Mouse (Mus musculus): ENCODE data around the gene Tmco1. TPM values are rescaled to one million over a fixed set of nuclear protein-coding genes. Genes with fewer than 3 reads are reported as not detected.
A peak's percentile ranks its signal among the peaks of the same experiment; 100 is the strongest.
"Not testable (repeated sequence)": the region's sequence is repeated elsewhere in the genome, so short reads cannot be mapped to it uniquely, and the experiment has no call there.

The Tmco1 gene
- total RNA-seq, 2 experiments from 2014 or later: 102 to 104 TPM

GRCm38 (mm10) chr1:167331106-167331505 lies 22.9 kb downstream of the Tmco1 start:
- no peak for DNase-seq (ENCODE audit: low spot score in 2 of 2)

- no peak for DNase-seq (ENCODE audit: low spot score in 2 of 2)
Observed at GRCm38 (mm10) chr1:167336398-167336797, 28.2 kb downstream of the Tmco1 start.

GRCm38 (mm10) chr1:167337463-167338095 lies 29.4 kb downstream of the Tmco1 start:
- peak; percentile 64 to 71 for DNase-seq (ENCODE audit: low spot score in 2 of 2)

GRCm38 (mm10) chr1:167339177-167339781 lies 31.1 kb downstream of the Tmco1 start:
- no peak for DNase-seq (ENCODE audit: low spot score in 2 of 2)

GRCm38 (mm10) chr1:167340111-167340787 lies 32.1 kb downstream of the Tmco1 start:
- no peak for DNase-seq (ENCODE audit: low spot score in 2 of 2)

- DNase-seq (ENCODE audit: low spot score in 2 of 2): no peak
Observed at GRCm38 (mm10) chr1:167340910-167341528, 32.8 kb downstream of the Tmco1 start.

- no peak for DNase-seq (ENCODE audit: low spot score in 2 of 2)
Observed at GRCm38 (mm10) chr1:167342831-167343230, 34.7 kb downstream of the Tmco1 start.

- DNase-seq (ENCODE audit: low spot score in 2 of 2): not testable (repeated sequence)
Observed at GRCm38 (mm10) chr1:167345994-167346520, 37.9 kb downstream of the Tmco1 start.

GRCm38 (mm10) chr1:167349206-167349605 lies 41.0 kb downstream of the Tmco1 start:
- not testable (repeated sequence) for DNase-seq (ENCODE audit: low spot score in 2 of 2)

GRCm38 (mm10) chr1:167349815-167350596 lies 41.8 kb downstream of the Tmco1 start, which contains the start of gene Aldh9a1:
Gene Aldh9a1 (plus strand): TSS chr1:167349991.
- peak; percentile 74 to 83 for DNase-seq (ENCODE audit: low spot score in 2 of 2)

GRCm38 (mm10) chr1:167350597-167351415 lies 42.6 kb downstream of the Tmco1 start:
- no peak for DNase-seq (ENCODE audit: low spot score in 2 of 2)

GRCm38 (mm10) chr1:167352403-167352802 lies 44.2 kb downstream of the Tmco1 start:
- no peak for DNase-seq (ENCODE audit: low spot score in 2 of 2)

GRCm38 (mm10) chr1:167357387-167357786 lies 49.2 kb downstream of the Tmco1 start:
- no peak for DNase-seq (ENCODE audit: low spot score in 2 of 2)

- DNase-seq (ENCODE audit: low spot score in 2 of 2): no peak
Observed at GRCm38 (mm10) chr1:167358731-167359130, 50.6 kb downstream of the Tmco1 start.

- no peak for DNase-seq (ENCODE audit: low spot score in 2 of 2)
Observed at GRCm38 (mm10) chr1:167360268-167360667, 52.1 kb downstream of the Tmco1 start.

- DNase-seq (ENCODE audit: low spot score in 2 of 2): no peak
Observed at GRCm38 (mm10) chr1:167362819-167363218, 54.6 kb downstream of the Tmco1 start.

GRCm38 (mm10) chr1:167363322-167363721 lies 55.1 kb downstream of the Tmco1 start:
- no peak for DNase-seq (ENCODE audit: low spot score in 2 of 2)

GRCm38 (mm10) chr1:167365808-167366207 lies 57.6 kb downstream of the Tmco1 start:
- DNase-seq (ENCODE audit: low spot score in 2 of 2): no peak

GRCm38 (mm10) chr1:167366621-167367020 lies 58.4 kb downstream of the Tmco1 start:
- no peak for DNase-seq (ENCODE audit: low spot score in 2 of 2)

GRCm38 (mm10) chr1:167368018-167368417 lies 59.8 kb downstream of the Tmco1 start:
- DNase-seq (ENCODE audit: low spot score in 2 of 2): no peak
